Mouse (Mus musculus): ENCODE measurements around the gene Stip1.

GRCm38 (mm10) chr19:7068661-7069531 lies 29.1 kb upstream of the Stip1 start:
- TF ChIP-seq POLR2A (IDR thresholded peaks at IDR 0.05; ENCODE audit: low read depth, low read length), result no peak
- TF ChIP-seq CTCF (IDR thresholded peaks at IDR 0.05; ENCODE audit: extremely low read depth, insufficient read depth, insufficient read length, insufficient replicate concordance), result no peak

All from spleen, adult 2 months (tissue).